Mouse (Mus musculus) kidney, adult 8-10 months (tissue): ENCODE results near the gene Cobll1.
A peak's percentile ranks its signal among the peaks of the same experiment; 100 is the strongest.

ENCODE experiments used
- DNase-seq, 2 experiments: peaks; one replicate each; pipeline ENCODE4 v3.0.0; 2022

The Cobll1 gene

GRCm38 (mm10) chr2:65236644-65237043, 2.6 kb downstream of the Cobll1 start:
- DNase-seq: no peak

DNA sequence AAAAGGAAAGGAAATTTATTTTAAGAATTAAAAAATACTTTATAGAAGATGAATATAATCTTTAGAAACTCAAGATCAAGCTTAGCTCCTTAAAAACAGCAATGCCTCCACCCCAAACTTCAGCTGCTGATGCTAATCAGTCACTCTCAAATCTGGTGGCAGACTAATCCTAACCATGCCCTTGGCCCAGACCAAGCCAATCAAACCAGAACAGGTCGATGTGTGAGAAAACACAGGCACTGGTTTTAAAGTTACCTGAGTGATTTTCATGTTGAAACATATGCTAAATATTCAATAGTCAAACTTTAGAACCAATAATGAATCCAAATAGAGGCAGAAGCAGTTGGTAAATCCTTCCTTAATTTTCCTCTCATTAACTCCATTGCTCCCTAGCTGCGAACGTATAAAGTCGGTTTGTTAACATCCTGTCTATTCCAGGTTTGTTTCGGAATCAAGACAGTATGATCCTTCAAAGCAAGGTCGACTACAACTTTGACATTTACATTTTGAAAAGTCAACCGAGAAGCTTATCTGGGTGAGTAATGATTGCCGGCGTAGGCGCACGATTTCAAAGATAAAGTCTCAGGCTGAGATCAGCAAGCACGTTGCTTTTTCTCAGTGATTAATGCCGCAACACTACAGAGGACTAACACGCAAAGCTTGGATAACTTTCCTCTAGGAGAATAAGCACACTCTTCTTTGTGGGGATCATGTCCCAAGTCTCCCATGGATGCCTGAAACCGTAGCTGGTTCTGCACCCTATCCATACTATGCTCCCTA, 6.3 kb downstream of the Cobll1 start:
- DNase-seq: no peak

GRCm38 (mm10) chr2:65228426-65228825, 10.8 kb downstream of the Cobll1 start:
- DNase-seq: no peak

- no peak for DNase-seq
Measured at GRCm38 (mm10) chr2:65227898-65228290, 11.3 kb downstream of the Cobll1 start.

- DNase-seq: no peak
Measured at GRCm38 (mm10) chr2:65227154-65227897, 11.9 kb downstream of the Cobll1 start.

DNA sequence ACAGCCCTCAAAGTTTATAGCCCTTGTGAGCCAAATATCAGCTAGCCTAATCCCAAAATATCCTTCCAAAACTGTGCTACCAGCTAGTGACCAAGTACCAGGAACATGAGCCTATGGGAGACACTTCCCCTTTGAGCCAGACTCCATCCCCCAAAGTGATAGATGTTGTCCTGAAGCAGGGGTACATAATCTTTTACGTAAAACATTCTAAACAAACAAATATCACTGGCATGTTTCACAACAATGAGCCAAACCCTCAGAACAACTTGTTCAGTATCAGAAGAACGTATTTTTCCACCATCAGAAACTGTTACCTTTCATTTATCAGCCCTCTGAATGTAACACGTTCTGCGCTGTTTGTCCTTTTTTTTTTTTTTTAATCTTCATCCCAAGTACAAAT, 12.7 kb downstream of the Cobll1 start:
- DNase-seq: no peak

GRCm38 (mm10) chr2:65223956-65224735, 15.1 kb downstream of the Cobll1 start:
- DNase-seq: no peak

GRCm38 (mm10) chr2:65223012-65223411, 16.2 kb downstream of the Cobll1 start:
- DNase-seq: no peak

DNA sequence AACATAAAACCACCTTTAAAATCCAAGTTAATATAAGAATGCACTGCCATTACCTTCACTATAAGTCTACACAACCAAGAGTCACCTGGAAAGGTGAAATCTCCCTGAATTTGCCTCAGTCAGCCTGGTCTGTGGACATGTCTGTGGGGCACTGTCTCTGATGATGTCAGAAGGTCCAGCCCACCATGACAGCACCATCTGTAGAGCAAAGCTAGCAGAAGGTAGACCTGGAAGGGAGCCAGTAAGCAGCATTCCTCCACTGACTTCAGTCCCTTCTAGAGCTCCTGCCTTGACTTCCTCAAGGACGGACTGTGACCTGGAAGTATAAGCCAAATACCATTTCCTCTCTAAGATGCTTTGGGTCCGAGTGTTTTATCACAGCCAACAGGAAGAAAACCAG, 17.6 kb downstream of the Cobll1 start:
- DNase-seq: no peak

DNA sequence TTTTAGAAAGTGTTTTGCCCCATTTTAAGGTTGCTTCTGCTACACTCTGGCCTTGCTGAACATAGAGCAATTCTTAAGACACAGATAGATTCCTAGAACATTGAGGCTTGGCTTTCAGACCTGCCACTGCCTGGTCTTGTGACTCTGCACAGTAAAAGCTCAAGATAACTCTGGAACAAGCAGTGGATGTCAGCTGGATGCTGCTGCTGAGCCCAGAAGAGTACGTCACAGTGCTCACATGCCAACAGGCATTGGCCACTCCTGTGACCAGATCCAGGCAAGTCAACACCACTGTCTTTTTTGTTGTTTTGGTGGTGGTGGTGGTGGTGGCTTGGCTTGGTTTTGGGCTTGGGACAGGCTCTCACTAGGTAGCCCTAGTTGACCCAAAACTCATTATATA, 18.6 kb downstream of the Cobll1 start:
- no peak for DNase-seq

- peak; percentile 32 to 82 for DNase-seq
Measured at GRCm38 (mm10) chr2:65219375-65220135, 19.6 kb downstream of the Cobll1 start.

DNA sequence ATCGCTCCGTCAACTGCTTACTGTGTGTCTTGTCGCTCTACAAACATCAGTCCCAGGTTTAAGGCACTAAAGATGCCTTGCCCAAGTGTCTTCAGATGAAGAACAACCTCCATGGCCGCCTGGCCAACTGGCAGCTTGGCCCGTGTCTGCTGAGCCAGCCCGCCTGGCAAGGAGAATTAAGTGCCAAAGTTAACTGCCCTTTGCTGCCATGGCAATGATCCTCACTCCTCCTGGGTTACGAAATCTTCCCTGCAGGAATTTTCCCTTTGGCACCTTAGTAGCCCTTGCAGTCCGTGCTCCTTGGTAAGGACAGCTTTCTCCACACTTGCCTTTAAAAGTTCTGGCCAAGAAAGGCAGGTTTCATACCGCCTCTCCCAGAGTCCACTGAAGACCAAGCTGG, 20.9 kb downstream of the Cobll1 start:
- peak; percentile 90 to 95 for DNase-seq

DNA sequence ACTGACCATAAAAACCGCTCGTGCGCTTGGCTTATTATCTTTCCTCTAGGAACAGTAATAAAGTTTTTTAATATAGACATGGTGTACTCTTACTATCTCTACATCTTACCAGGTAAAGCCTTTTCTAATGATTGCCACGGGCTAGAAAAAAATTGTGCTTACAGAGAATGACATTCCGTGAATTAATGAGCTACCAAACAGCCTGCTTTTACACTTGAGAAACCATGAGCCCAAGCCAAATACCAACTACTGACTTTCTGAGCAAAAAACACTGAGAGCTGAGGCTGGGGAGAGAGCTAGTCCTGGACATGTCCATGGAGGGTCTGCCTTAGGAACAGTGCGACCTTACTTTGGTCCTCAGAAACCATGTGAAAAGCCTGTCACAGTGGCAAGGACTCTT, 21.5 kb downstream of the Cobll1 start:
- DNase-seq: peak; percentile 65 to 88

- no peak for DNase-seq
Measured at GRCm38 (mm10) chr2:65216163-65216562, 23.0 kb downstream of the Cobll1 start.

DNA sequence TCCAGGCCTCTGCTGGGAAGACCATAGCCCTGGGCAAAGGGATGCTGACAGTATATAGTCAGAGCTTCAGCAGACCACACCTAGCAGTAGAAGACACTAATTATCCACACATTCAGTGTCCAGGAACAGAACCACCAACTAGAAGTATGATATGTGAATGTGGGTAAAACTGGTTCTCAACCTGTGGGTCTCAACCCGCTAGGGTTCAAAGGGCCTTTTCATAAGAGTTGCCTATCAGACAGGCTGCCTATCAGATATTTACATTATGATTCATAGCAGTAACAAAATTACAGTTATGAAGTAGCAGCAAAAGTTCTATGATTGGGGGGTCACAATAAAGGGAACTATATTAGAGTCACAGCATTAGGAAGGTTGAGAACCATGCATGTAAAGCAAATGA, 24.6 kb downstream of the Cobll1 start:
- no peak for DNase-seq

- DNase-seq: peak in 1 of 2 experiments; percentile 69
Measured at GRCm38 (mm10) chr2:65213675-65214074, 25.5 kb downstream of the Cobll1 start.

- no peak for DNase-seq
Measured at GRCm38 (mm10) chr2:65211620-65212019, 27.6 kb downstream of the Cobll1 start.

- DNase-seq: no peak
Measured at GRCm38 (mm10) chr2:65207750-65208149, 31.5 kb downstream of the Cobll1 start.

DNA sequence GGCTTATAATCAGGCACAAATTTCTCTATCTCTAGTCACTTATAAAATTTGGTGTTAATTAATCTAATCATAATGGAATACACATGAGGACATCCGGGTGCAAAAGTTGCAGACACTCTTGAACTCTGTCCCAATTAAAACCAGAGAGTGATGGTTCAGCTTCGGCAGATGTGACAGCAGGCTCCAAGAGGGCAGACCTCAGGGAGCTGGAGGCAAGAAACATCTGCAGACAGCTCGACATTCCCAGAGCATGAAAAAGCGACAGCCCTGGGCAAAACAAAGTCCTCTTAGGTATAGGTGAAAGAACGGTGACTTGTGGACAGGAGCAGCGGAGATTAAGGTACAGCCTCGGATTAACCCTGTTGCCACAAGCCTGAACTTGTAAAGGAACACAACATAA, 35.5 kb downstream of the Cobll1 start:
- DNase-seq: no peak

- peak; percentile 62 to 63 for DNase-seq
Measured at GRCm38 (mm10) chr2:65199706-65200105, 39.5 kb downstream of the Cobll1 start.

DNA sequence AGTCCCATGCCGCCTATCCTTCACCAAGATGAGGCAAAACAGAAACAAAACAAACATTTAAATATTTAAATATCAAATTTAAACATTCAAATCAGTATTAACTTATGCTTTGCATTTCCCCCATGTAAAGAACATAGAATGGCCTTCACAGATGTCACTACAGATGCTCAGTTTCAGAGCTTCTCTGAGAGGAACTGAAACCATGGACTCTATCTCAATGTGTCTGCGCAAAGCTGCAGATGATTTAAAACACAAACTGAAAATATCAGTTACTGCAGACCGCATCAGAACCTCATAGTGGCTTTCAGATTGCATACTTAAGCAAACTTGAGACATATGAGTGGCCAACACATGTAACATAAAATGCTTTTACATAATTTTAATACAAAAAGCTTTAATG, 40.6 kb downstream of the Cobll1 start:
- no peak for DNase-seq

GRCm38 (mm10) chr2:65196994-65197393, 42.2 kb downstream of the Cobll1 start:
- no peak for DNase-seq
